Mouse (Mus musculus) CH12.LX (cell line): ENCODE data around the gene Mfsd4a. TPM values are rescaled to one million over a fixed set of nuclear protein-coding genes. Genes with fewer than 3 reads are reported as not detected.

Experiments
- DNase-seq: peaks from one replicate; pipeline ENCODE4 v3.0.0-alpha.2; 2013; ENCODE audit errors: extremely low read depth
- H3K27ac ChIP-seq: 2 replicates; pipeline ENCODE4 v1.5.1; 2012; ENCODE audit warnings: low read depth, mild to moderate bottlenecking, control low read depth, moderate library complexity; ENCODE audit not compliant: insufficient read depth
- H3K27me3 ChIP-seq: replicated peaks from 2 replicates; pipeline ENCODE3; 2012; ENCODE audit warnings: inconsistent platforms
- H3K36me3 ChIP-seq, 2 experiments: replicated peaks in 1 of 2; 2 replicates each; pipeline versions ENCODE3 to v1.6.1; 2012; ENCODE audit warnings: inconsistent platforms in 1 of 2, low read length in 1 of 2, mild to moderate bottlenecking in 1 of 2, mixed read lengths in 1 of 2, moderate library complexity in 1 of 2; ENCODE audit not compliant: control insufficient read depth in 1 of 2, insufficient read depth in 1 of 2
- H3K4me1 ChIP-seq, 2 experiments: 2 replicates each; pipeline ENCODE4 v1.6.1; 2012; ENCODE audit warnings: inconsistent platforms in 1 of 2, moderate library complexity in 1 of 2; ENCODE audit not compliant: insufficient read depth in 2 of 2, control insufficient read depth in 1 of 2
- H3K4me2 ChIP-seq: 2 replicates; pipeline ENCODE4 v1.6.1; 2012; ENCODE audit warnings: low read depth, mild to moderate bottlenecking, control low read depth; ENCODE audit not compliant: poor library complexity, insufficient read depth, severe bottlenecking
- H3K4me3 ChIP-seq, 3 experiments: fragments of 150-350 bp in 1 of 3; sonication (generic) in 1 of 3; replicated peaks in 1 of 3; 2 replicates each; pipeline versions ENCODE3 to v1.5.1; 2011 to 2012; ENCODE audit warnings: low read depth in 2 of 3, low read length in 2 of 3, mild to moderate bottlenecking in 2 of 3, moderate library complexity in 2 of 3, control low read depth in 1 of 3, improper control_type of control experiment in 1 of 3, inconsistent platforms in 1 of 3, mixed read lengths in 1 of 3; ENCODE audit not compliant: poor library complexity in 1 of 3
- H3K79me2 ChIP-seq: replicated peaks from 2 replicates; pipeline ENCODE4 v1.6.1; 2012; ENCODE audit warnings: mild to moderate bottlenecking, moderate library complexity; ENCODE audit not compliant: control insufficient read depth, poor library complexity, insufficient read depth, severe bottlenecking; ENCODE audit errors: extremely low read depth
- H3K9ac ChIP-seq: 2 replicates; pipeline ENCODE4 v1.6.1; 2012; ENCODE audit warnings: low read depth, mild to moderate bottlenecking, control low read depth, moderate library complexity; ENCODE audit not compliant: insufficient read depth
- H3K9me3 ChIP-seq: replicated peaks from 2 replicates; pipeline ENCODE3; 2012; ENCODE audit warnings: low read length, inconsistent platforms, mixed read lengths
- BHLHE40 ChIP-seq: IDR thresholded peaks from 2 replicates; pipeline ENCODE4 v1.6.1; 2011; ENCODE audit warnings: mild to moderate bottlenecking, low read depth, low read length, improper control_type of control experiment
- CHD1 ChIP-seq: IDR thresholded peaks from 2 replicates; pipeline ENCODE4 v1.6.1; 2012; ENCODE audit warnings: low read depth, low read length, improper control_type of control experiment, inconsistent platforms
- CHD2 ChIP-seq: IDR thresholded peaks from 2 replicates; pipeline ENCODE4 v1.6.1; 2011; ENCODE audit warnings: low read length, improper control_type of control experiment
- CTCF ChIP-seq, 2 experiments: IDR thresholded peaks in 1 of 2; conservative IDR thresholded peaks in 1 of 2; 2 replicates each; pipeline ENCODE4 v1.5.1; 2011 to 2012; ENCODE audit warnings: low read depth in 2 of 2, low read length in 2 of 2, improper control_type of control experiment in 1 of 2, inconsistent platforms in 1 of 2, mild to moderate bottlenecking in 1 of 2, moderate library complexity in 1 of 2
- E2F4 ChIP-seq: IDR thresholded peaks from 2 replicates; pipeline ENCODE4 v1.6.1; 2011; ENCODE audit warnings: low read depth, low read length, improper control_type of control experiment; ENCODE audit not compliant: insufficient replicate concordance
- EP300 ChIP-seq: IDR thresholded peaks from 2 replicates; pipeline ENCODE4 v1.6.1; 2011; ENCODE audit warnings: low read length, improper control_type of control experiment
- GABPA ChIP-seq: IDR thresholded peaks from 2 replicates; pipeline ENCODE4 v1.6.1; 2012; ENCODE audit warnings: low read depth, low read length, improper control_type of control experiment, inconsistent platforms; ENCODE audit not compliant: insufficient replicate concordance
- HCFC1 ChIP-seq: IDR thresholded peaks from 2 replicates; pipeline ENCODE4 v1.6.1; 2012; ENCODE audit warnings: low read depth, mild to moderate bottlenecking, inconsistent platforms, low read length, improper control_type of control experiment
- IRF4 ChIP-seq: IDR thresholded peaks from 2 replicates; pipeline ENCODE4 v1.6.1; 2014; ENCODE audit warnings: low read depth, mild to moderate bottlenecking, inconsistent platforms, low read length, improper control_type of control experiment
- JUND ChIP-seq: conservative IDR thresholded peaks from 2 replicates; pipeline ENCODE4 v1.6.1; 2011; ENCODE audit warnings: low read depth, low read length, improper control_type of control experiment
- KAT2A ChIP-seq: IDR thresholded peaks from 2 replicates; pipeline ENCODE4 v1.6.1; 2012; ENCODE audit warnings: low read length, improper control_type of control experiment, inconsistent platforms; ENCODE audit not compliant: insufficient replicate concordance
- MAFK ChIP-seq: IDR thresholded peaks from 2 replicates; pipeline ENCODE4 v1.6.1; 2011; ENCODE audit warnings: low read length, improper control_type of control experiment; ENCODE audit not compliant: insufficient replicate concordance
- MAX ChIP-seq: IDR thresholded peaks from 2 replicates; pipeline ENCODE4 v1.6.1; 2011; ENCODE audit warnings: low read length, improper control_type of control experiment
- MYC ChIP-seq: IDR thresholded peaks from 2 replicates; pipeline ENCODE4 v1.6.1; 2011; ENCODE audit warnings: low read depth, mild to moderate bottlenecking, improper control_type of control experiment, low read length
- NELFE ChIP-seq: IDR thresholded peaks from 2 replicates; pipeline ENCODE4 v1.6.1; 2011; ENCODE audit warnings: low read depth, low read length, improper control_type of control experiment
- PAX5 ChIP-seq: IDR thresholded peaks from 2 replicates; pipeline ENCODE4 v1.6.1; 2012; ENCODE audit warnings: low read length, inconsistent platforms, mixed read lengths
- RAD21 ChIP-seq: IDR thresholded peaks from 2 replicates; pipeline ENCODE4 v1.6.1; 2011; ENCODE audit warnings: low read depth, mild to moderate bottlenecking, low read length, improper control_type of control experiment, moderate library complexity
- SIN3A ChIP-seq: IDR thresholded peaks from 2 replicates; pipeline ENCODE4 v1.6.1; 2012; ENCODE audit warnings: low read length, improper control_type of control experiment, inconsistent platforms
- SMC3 ChIP-seq: IDR thresholded peaks from 2 replicates; pipeline ENCODE4 v1.6.1; 2011; ENCODE audit warnings: low read depth, low read length, improper control_type of control experiment
- TBP ChIP-seq: conservative IDR thresholded peaks from 2 replicates; pipeline ENCODE4 v1.6.1; 2011; ENCODE audit warnings: low read depth, low read length, improper control_type of control experiment
- UBTF ChIP-seq: IDR thresholded peaks from 2 replicates; pipeline ENCODE4 v1.6.1; 2012; ENCODE audit warnings: low read depth, mild to moderate bottlenecking, inconsistent platforms, low read length, improper control_type of control experiment, moderate library complexity
- ZC3H11A ChIP-seq: IDR thresholded peaks from 2 replicates; pipeline ENCODE4 v1.6.1; 2012; ENCODE audit warnings: low read depth, mild to moderate bottlenecking, inconsistent platforms, low read length, improper control_type of control experiment
- ZKSCAN1 ChIP-seq: IDR thresholded peaks from 2 replicates; pipeline ENCODE4 v1.6.1; 2012; ENCODE audit warnings: low read depth, inconsistent platforms, low read length, improper control_type of control experiment, borderline replicate concordance
- dilution Hi-C: fragments of 300-500 bp; cut with MboI; formaldehyde crosslinking; loops from 2 replicates; pipeline ENCODE4 v1.14.3; 2020; ENCODE audit warnings: low sequenced_read_pairs; ENCODE audit not compliant: extremely low pct_unique_long_range_greater_than_20kb, extremely low pct_ligation_motif_present
- in situ Hi-C: fragments of 300-500 bp; cut with MboI; formaldehyde crosslinking; loops from 3 replicates; pipeline ENCODE4 v1.14.3; 2019; ENCODE audit warnings: low sequenced_read_pairs, low pct_ligation_motif_present, low pct_unique_long_range_greater_than_20kb, mixed read lengths
- polyA plus RNA-seq: library from polyadenylated mRNA; unstranded; fragments of >175 nt; gene quantifications from 2 replicates; pipeline ENCODE4 v1.2.1, GENCODE M21; 2012; ENCODE audit warnings: low read depth; ENCODE audit not compliant: insufficient read length
- total RNA-seq, 2 experiments: library from RNA; depleted of rRNA; stranded (reverse); fragments of 300-350 nt in 1 of 2; fragments of >200 nt in 1 of 2; gene quantifications; 2 replicates each; pipeline ENCODE4 v1.2.3; 2012 to 2014

Mfsd4a gene
- total and polyA plus RNA-seq, 3 experiments, result 1.4 to 11.8 (median 5.2) TPM

DNA sequence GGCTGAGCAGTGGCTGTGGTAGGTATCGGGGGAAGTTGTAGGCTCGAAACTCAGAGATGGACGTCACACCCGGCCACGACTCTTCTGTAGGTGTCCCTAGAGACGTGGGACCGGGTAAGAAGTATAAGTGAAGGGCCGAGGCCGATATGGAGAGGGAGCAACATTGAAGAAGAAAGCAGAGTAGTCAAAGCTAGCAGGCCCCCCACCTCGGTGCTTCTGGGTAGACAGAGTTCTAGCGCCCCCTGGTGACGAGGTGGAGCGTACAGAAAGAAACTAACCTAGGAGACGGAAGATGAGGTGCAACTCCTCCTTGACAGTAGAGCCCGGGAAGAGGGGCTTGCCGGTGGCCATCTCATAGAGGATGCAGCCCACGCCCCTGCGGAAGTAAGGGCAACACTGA is 48.7 kb upstream of the Mfsd4a start (continued):
- peak; percentile 48; the same call in 1 of the 2 replicates for TF ChIP-seq IRF4
- TF ChIP-seq UBTF, result no peak
- no peak for TF ChIP-seq GABPA
- TF ChIP-seq E2F4, result no peak
- TF ChIP-seq ZKSCAN1, result no peak
- peak; percentile 35; the same call in 1 of the 2 replicates for TF ChIP-seq HCFC1
- TF ChIP-seq PAX5, result no peak
- TF ChIP-seq NELFE, result 0 out of 2 replicates have a peak, but pooled peaks have one; percentile 28
- TF ChIP-seq RAD21, result peak; percentile 81
- no peak for TF ChIP-seq EP300
- TF ChIP-seq BHLHE40, result no peak
- no peak for TF ChIP-seq CHD1
- TF ChIP-seq SMC3, result peak; percentile 85
- no peak for TF ChIP-seq JUND
- no peak for TF ChIP-seq MAFK
- TF ChIP-seq TBP, result no peak
- no peak for TF ChIP-seq MAX
- no peak for TF ChIP-seq ZC3H11A
- TF ChIP-seq CTCF (conservative IDR thresholded peaks at IDR 0.05 in 1 of 2, IDR thresholded peaks at IDR 0.05 in 1 of 2; ENCODE audit: low read depth in 2 of 2, low read length in 2 of 2), result peak; percentile 32 to 89; a peak in 3 of 4 replicates
- TF ChIP-seq SIN3A, result no peak
- TF ChIP-seq KAT2A, result no peak
- TF ChIP-seq MYC, result no peak
- no peak for TF ChIP-seq CHD2

DNA sequence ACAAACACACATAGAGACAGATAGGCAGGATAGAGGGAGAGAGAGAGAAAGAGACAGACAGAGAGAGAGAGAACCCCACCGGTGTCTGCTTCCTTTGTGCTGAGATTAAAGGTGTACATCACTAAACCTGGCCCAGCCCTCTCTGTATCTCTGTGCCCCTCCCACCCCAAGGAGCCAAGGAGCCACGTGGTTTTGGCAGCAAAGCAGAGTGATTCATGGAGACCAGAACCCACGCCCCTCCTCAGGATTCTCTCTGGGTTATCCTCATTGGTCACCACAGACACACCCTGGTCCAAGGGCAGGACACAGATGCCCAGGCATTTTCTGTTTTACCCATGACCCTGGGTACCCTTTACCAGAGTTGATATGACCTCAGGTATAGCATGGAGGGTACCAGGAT is 45.2 kb upstream of the Mfsd4a start:
- H3K79me2 ChIP-seq, result no peaks in the 10 kb centered on the region
- no peak overlapping the region for H3K9ac ChIP-seq
- peaks cover 3 to 20% of the 10 kb centered on the region in 2 experiments; a peak in 2 of 4 replicates for H3K4me1 ChIP-seq
- H3K27ac ChIP-seq, result no peak overlapping the region
- no peak overlapping the region for H3K4me3 ChIP-seq
- no peak for TF ChIP-seq TBP
- no peak overlapping the region for H3K4me2 ChIP-seq
- dilution Hi-C loops (no loop called here), in situ Hi-C loops (no loop called here)
- no peaks in the 10 kb centered on the region for H3K9me3 ChIP-seq
- DNase-seq, result no peak
- H3K27me3 ChIP-seq, result peaks cover 30% of the 10 kb centered on the region
- H3K36me3 ChIP-seq, result no peaks in the 10 kb centered on the region
